Mouse (Mus musculus) embryonic facial prominence, embryonic 10.5 days (tissue): ENCODE measurements at regions not wholly inside any gene's neighbourhood (a gene's known extent, or its start where the extent isn't known, plus 50 kb on each side); places are given as distances from the start of the nearest gene placed in this dataset.

Source experiments
- DNase-seq: peaks from one replicate; pipeline ENCODE4 v3.0.0-alpha.2; 2017; ENCODE audit warnings: low spot score
- H3K27ac ChIP-seq: fragments of 300-500 bp; sonication (generic); replicated peaks from 2 replicates; pipeline ENCODE4 v1.5.1; 2016; ENCODE audit warnings: mild to moderate bottlenecking
- H3K27me3 ChIP-seq: fragments of 300-500 bp; sonication (generic); replicated peaks from 2 replicates; pipeline ENCODE4 v1.6.1; 2016; ENCODE audit warnings: low read depth, mild to moderate bottlenecking; ENCODE audit not compliant: poor library complexity, severe bottlenecking
- H3K36me3 ChIP-seq: fragments of 300-500 bp; sonication (generic); replicated peaks from 2 replicates; pipeline ENCODE4 v1.6.1; 2016; ENCODE audit warnings: mild to moderate bottlenecking, moderate library complexity
- H3K4me1 ChIP-seq: fragments of 300-500 bp; sonication (generic); 2 replicates; pipeline ENCODE4 v1.6.1; 2016
- H3K4me3 ChIP-seq: fragments of 300-500 bp; sonication (generic); 2 replicates; pipeline ENCODE4 v1.5.1; 2016; ENCODE audit warnings: mild to moderate bottlenecking, moderate library complexity
- H3K9me3 ChIP-seq: fragments of 300-500 bp; sonication (generic); 2 replicates; pipeline ENCODE4 v1.6.1; 2016; ENCODE audit warnings: mild to moderate bottlenecking
- WGBS: fragments of 180-500 bp; shearing (Covaris S2); methylation state at CpG from one replicate; pipeline ENCODE4 v1.1.7; 2016; 5-methylcytosine and 5-hydroxymethylcytosine counted together

DNA sequence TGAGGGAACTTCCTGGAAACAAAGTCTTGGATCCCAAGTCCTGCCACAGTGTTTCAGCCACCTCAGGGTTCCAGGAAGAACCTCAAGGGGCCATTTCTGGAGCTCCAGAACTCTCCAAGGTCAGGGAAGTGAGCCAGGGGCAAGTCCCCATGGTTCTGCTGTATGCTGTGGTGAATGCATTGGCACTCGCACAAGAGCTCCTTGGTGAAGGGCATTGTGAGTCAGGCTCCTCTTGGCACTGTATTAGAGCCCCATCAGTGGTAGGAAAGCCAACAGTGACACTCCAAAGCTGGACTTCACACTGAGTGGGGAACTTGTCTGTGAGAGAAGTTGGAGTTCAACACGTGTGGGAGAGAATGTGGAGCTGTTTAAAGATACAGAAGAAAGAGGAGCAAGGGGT is 486.0 kb downstream of the Ajap1 start:
- peaks cover 14% of the 10 kb centered on the region for H3K4me1 ChIP-seq
- no peak overlapping the region for H3K4me3 ChIP-seq
- WGBS = 81% methylated on average over 2 of the region's 2 CpGs
- H3K36me3 ChIP-seq = no peaks in the 10 kb centered on the region
- H3K9me3 ChIP-seq = no peaks in the 10 kb centered on the region
- peaks cover 2% of the 10 kb centered on the region; the same call in 1 of the 2 replicates for H3K27me3 ChIP-seq
- no peak for DNase-seq
- H3K27ac ChIP-seq = no peak overlapping the region

- H3K4me1 ChIP-seq = peaks cover 14% of the 10 kb centered on the region
- peaks cover 6% of the 10 kb centered on the region; the same call in 1 of the 2 replicates for H3K27me3 ChIP-seq
- H3K27ac ChIP-seq = no peak overlapping the region
- no peak overlapping the region for H3K4me3 ChIP-seq
- no peaks in the 10 kb centered on the region for H3K9me3 ChIP-seq
- WGBS = 73% methylated on average over 5 of the region's 5 CpGs
- no peaks in the 10 kb centered on the region for H3K36me3 ChIP-seq
- no peak for DNase-seq
Observed at GRCm38 (mm10) chr4:152995052-152995595, 487.5 kb downstream of the Ajap1 start.

DNA sequence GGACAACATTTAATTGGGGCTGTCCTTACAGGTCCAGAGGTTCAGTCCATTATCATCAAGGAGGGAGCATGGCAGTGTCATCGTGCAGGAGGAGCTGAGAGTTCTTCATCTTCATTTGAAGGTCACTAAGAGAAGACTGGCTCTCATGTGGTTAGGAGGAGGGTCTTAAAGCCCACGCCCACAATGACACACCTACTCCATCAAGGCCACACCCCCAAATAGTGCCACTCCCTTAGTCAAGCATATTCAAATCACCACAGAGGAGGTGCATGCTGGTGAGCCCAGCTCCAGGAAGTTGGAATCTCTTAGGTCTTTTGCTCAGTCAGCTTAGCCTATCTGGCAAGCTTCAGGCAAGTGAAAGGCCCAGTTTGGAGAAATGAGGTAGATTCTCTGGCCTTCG is 488.4 kb downstream of the Ajap1 start:
- Histone ChIP-seq H3K27ac (no peak overlapping the region), H3K27me3 (peaks cover 6% of the 10 kb centered on the region; the same call in 1 of the 2 replicates), H3K4me3 (no peak overlapping the region), H3K9me3 (no peaks in the 10 kb centered on the region), H3K4me1 (peaks cover 6% of the 10 kb centered on the region; the same call in 1 of the 2 replicates), H3K36me3 (no peaks in the 10 kb centered on the region)
- no peak for DNase-seq
- 72% methylated on average over 3 of the region's 3 CpGs for WGBS

DNA sequence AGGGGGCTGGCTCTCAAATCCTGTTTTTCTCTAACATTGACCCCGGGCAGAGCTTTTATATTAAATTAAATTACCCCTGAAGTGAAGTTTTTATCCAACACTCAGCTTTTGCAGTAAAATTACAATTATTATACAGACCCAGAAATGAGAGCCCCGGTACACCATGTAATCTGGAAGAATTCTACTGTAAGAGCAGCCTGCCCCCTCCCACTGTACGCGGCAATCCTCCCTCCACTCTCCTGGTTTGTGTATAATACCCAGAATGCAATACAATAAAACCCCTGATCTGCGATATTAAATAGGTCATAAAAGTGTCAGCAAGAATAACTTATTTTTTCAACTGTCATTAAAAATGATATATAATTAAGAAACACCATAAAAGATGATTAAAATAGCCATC is 492.3 kb downstream of the Ajap1 start:
- H3K4me1 ChIP-seq = peaks cover 5% of the 10 kb centered on the region; the same call in 1 of the 2 replicates
- peaks cover 6% of the 10 kb centered on the region; the same call in 1 of the 2 replicates for H3K27me3 ChIP-seq
- H3K4me3 ChIP-seq = no peak overlapping the region
- no peaks in the 10 kb centered on the region for H3K9me3 ChIP-seq
- no peak overlapping the region for H3K27ac ChIP-seq
- WGBS = 92% methylated on average over 5 of the region's 5 CpGs
- DNase-seq = no peak
- H3K36me3 ChIP-seq = no peaks in the 10 kb centered on the region

GRCm38 (mm10) chr4:152987726-152988125 is 494.9 kb downstream of the Ajap1 start:
- Histone ChIP-seq H3K27ac (no peak overlapping the region), H3K9me3 (no peaks in the 10 kb centered on the region), H3K36me3 (no peaks in the 10 kb centered on the region), H3K4me1 (no peaks in the 10 kb centered on the region), H3K27me3 (peaks cover 6% of the 10 kb centered on the region; the same call in 1 of the 2 replicates), H3K4me3 (no peak overlapping the region)
- DNase-seq = no peak
- WGBS = 75% methylated on average over 4 of the region's 4 CpGs

DNA sequence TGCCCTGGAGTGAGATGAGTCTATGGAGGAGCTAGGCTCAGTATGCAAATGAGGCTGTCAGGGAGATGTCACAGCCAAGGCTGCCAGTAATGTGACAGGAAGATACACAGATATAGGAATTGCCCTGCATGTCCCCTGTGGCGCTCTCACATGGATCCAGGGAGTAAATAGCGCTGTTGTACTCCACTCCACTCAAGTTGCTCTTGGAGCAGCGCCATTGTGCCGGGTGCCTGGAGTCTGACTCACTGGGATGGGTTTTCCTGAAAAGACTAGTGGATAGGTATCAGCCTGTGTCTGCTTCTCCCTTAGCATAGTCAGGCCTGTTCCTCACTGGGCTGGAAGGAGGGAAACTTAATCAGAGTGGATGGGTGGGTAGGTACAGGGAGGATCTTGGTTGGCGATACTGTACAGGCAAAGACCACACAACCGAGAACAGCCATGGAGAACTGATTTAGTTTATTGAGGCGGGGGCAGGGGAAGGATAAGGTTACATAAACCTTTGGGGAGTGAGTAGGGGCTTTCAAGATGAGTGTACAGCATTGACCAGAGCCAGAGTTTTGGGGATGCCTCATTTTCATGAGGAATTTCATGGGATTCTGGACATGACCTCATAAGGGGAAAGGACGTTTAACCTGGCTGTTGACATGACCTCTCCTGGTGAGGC is 497.5 kb upstream of the Kcnab2 start:
- Histone ChIP-seq H3K9me3 (no peaks in the 10 kb centered on the region), H3K4me3 (no peak overlapping the region), H3K36me3 (no peaks in the 10 kb centered on the region), H3K27me3 (no peaks in the 10 kb centered on the region), H3K27ac (no peak overlapping the region), H3K4me1 (no peaks in the 10 kb centered on the region)
- 81% methylated on average over 8 of the region's 8 CpGs for WGBS
- no peak for DNase-seq

- no peak for DNase-seq
- no peak overlapping the region for H3K4me3 ChIP-seq
- H3K36me3 ChIP-seq = no peaks in the 10 kb centered on the region
- no peaks in the 10 kb centered on the region for H3K9me3 ChIP-seq
- 78% methylated on average over 6 of the region's 6 CpGs for whole genome bisulfite sequencing
- H3K27me3 ChIP-seq = no peaks in the 10 kb centered on the region
- H3K4me1 ChIP-seq = no peaks in the 10 kb centered on the region
- H3K27ac ChIP-seq = no peak overlapping the region
Observed at GRCm38 (mm10) chr4:152963001-152963400, 485.3 kb upstream of the Kcnab2 start.

DNA sequence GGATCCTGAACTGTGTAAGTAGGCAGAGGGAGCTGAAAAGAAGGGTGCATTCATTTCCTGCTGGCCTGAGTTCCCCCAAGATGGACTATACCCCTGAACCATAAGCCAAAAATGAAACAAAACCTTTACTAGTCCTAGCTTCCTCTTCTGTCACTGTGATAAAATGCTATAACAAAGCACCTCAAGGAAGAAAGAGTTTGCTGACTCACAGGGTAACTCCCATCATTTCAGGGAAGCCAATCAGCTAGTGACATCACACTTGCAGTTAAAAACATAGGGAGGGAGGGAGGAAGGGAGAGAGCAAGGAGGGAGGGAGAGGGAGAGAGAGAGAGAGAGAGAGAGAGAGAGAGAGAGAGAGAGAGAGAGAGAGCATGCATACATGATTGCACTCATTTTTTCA is 484.5 kb upstream of the Kcnab2 start:
- Histone ChIP-seq H3K36me3 (no peaks in the 10 kb centered on the region), H3K27ac (no peak overlapping the region), H3K27me3 (no peaks in the 10 kb centered on the region), H3K4me1 (no peaks in the 10 kb centered on the region), H3K4me3 (no peak overlapping the region), H3K9me3 (no peaks in the 10 kb centered on the region)
- DNase-seq = no peak

DNA sequence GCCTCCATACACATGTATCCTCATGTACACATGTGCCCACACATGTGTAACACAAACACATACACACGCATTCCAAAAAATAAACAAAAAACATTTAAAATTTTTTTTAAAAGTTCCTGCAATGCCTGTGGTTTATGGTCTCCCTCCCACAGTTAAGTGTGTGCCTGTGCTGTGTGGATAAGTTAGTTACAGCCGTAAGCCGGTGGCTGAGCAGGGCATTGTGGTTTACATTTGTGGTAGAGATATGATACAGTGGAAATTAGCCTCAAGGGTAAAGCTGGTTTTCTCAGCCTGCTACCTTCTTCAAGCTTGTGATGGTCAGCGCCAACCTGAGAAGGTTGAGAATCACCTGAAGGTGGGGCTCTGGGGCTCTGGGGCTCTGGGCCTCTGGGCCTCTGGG is 484.0 kb upstream of the Kcnab2 start:
- Histone ChIP-seq H3K9me3 (no peaks in the 10 kb centered on the region), H3K27me3 (no peaks in the 10 kb centered on the region), H3K36me3 (no peaks in the 10 kb centered on the region), H3K27ac (no peak overlapping the region), H3K4me3 (no peak overlapping the region), H3K4me1 (no peaks in the 10 kb centered on the region)
- DNase-seq = no peak
- 95% methylated on average over 4 of the region's 4 CpGs for WGBS

DNA sequence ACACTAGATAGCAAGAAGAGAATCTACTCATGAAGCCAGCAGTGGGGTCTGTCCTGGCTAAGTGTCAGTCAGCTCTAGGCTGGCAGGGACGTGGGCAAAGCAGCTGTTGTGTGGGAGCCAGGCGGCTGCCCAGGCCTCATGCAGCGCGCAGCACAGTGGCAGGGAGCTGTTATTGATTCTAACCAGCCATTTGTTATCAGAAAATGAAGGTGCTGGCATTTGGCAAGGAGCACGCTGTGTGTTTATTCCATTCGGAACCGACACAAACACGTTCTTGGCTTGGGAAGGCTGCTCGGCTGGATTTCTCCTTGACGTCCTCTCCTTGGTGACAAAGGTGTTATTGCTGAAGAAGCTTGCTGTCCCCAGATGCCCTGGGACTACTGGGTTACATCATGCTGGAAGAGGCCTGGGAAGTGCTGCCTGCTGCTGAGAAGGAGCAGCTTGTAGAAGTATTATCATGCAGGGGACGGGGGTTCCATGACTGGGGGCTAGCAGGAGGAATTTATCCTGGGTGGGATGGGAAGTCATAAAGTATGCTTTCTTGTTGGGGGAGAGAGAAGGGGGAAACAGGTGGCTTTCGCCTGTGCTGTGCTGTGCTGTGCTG is 482.1 kb upstream of the Kcnab2 start:
- Histone ChIP-seq H3K27ac (no peak overlapping the region), H3K36me3 (no peaks in the 10 kb centered on the region), H3K9me3 (no peaks in the 10 kb centered on the region), H3K4me3 (no peak overlapping the region), H3K4me1 (no peaks in the 10 kb centered on the region), H3K27me3 (no peaks in the 10 kb centered on the region)
- WGBS = 77% methylated on average over 12 of the region's 12 CpGs
- DNase-seq = no peak

GRCm38 (mm10) chr4:152953237-152953974 is 475.7 kb upstream of the Kcnab2 start:
- Histone ChIP-seq H3K9me3 (no peaks in the 10 kb centered on the region), H3K4me1 (peaks cover 11% of the 10 kb centered on the region; the same call in 1 of the 2 replicates), H3K4me3 (no peak overlapping the region), H3K36me3 (no peaks in the 10 kb centered on the region), H3K27ac (no peak overlapping the region; the same call in 1 of the 2 replicates), H3K27me3 (no peaks in the 10 kb centered on the region)
- 71% methylated on average over 15 of the region's 15 CpGs for whole genome bisulfite sequencing
- peak; percentile 25 for DNase-seq

DNA sequence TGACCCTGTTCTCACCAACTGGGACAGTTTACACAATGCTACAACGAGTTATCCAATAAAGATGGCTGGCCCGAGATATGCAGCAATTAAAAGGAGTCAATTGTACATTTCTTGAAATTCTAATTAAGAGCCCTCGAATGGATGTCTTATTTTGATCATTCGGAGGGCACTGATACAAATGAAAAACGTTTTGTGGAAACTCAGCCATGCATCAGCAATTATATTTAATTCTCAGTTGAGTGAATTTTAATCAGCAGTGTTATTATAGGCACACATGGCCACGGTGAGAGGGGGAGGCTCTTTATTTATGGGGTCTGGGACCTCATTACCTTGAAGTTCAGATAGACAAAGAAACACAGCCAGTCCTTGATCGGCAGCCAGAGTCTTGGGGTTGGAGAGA is 471.3 kb upstream of the Kcnab2 start:
- no peak overlapping the region for H3K27ac ChIP-seq
- H3K36me3 ChIP-seq = no peaks in the 10 kb centered on the region
- 80% methylated on average over 7 of the region's 7 CpGs for WGBS
- no peak overlapping the region for H3K4me3 ChIP-seq
- H3K27me3 ChIP-seq = no peaks in the 10 kb centered on the region
- 0 out of 2 replicates have a peak, but pooled peaks cover 4% of the 10 kb centered on the region for H3K9me3 ChIP-seq
- DNase-seq = no peak
- H3K4me1 ChIP-seq = peaks cover 10% of the 10 kb centered on the region; the same call in 1 of the 2 replicates
